Mouse (Mus musculus) bone marrow macrophage, adult 2 months (primary cell): ENCODE data around the gene Plac1.

Source experiments
- CTCF ChIP-seq: IDR thresholded peaks from 2 replicates; pipeline ENCODE4 v1.5.1; 2012; ENCODE audit warnings: low read depth, mild to moderate bottlenecking, low read length, moderate library complexity
- POLR2A ChIP-seq: IDR thresholded peaks from 2 replicates; pipeline ENCODE4 v1.6.1; 2012; ENCODE audit warnings: mild to moderate bottlenecking, low read depth, low read length, borderline replicate concordance

DNA sequence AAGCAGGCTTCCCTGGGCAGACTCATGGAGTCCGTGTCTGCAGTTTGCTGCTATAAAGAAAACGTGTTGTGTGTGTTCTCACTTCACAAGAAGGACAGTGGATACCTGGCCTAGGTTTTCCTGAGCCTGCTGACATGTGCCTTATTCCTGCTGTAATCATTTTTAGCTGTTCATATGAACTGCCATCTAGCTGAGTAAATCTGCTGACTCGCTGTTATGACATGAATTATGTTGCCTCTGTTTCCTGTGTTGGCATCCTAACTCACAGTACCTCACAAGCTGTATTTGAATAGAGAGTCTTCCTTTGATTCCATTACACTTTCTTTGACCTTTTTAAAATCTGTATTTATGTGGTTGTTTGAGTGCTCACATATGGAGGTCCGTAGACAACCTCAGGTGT is 201.7 kb downstream of the Plac1 start:
- TF ChIP-seq CTCF (no peak), POLR2A (no peak)
